Mouse (Mus musculus): ENCODE data around the gene Mcm6. TPM values are rescaled to one million over a fixed set of nuclear protein-coding genes. Genes with fewer than 3 reads are reported as not detected.

Mcm6 gene
- 138 and 155 TPM in 2 replicates for polyA plus RNA-seq (2014; fragmentation: Nextera tagmentation; extraction: Ambion mirVana)

DNA sequence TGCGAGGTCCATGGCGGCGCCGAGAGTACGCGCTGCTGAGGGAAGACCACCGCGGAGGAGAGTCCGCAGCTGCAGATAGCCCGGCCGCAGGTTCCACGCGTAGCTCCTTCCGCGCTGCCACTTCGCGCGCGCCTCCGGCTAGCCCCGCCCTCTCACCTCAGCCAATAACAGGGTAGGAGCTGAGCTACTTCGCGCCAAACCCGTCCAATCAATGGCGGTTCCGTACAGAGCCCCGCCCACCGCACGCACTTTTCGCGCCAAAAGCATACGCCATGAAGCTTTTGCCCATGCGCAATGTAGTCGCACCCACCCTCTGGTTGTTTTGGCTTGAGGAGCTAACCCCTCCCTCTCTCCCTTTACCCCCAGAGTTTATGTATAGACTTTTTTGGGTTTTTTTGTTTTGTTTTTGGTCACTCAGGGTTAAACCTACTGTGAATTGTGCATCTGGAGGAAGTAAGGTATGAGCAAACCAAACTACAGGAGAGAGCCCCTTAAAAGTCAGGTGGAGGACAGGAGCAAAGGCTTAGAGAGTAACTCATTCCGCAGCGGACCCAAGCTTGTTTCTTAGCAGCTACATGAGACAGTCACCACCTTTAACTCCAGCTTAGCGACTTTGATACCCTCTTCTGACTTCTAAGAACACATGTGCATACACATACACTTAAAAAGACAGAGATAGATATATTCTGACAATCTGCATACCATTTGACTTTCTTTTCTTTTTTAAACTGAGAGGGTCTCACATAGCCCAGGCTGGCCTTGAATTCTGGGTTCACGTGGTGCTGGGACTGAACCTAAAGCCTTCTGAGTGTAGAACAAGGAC lies at the start of gene Mcm6:
TSS of gene Mcm6 (minus strand) at position 111 of the 823 bp plus-strand sequence.
- H3K4me3 ChIP-seq (ENCODE audit: control insufficient read depth in 1 of 2, insufficient read depth in 1 of 2, low read depth in 1 of 2, low read length in 2 of 2) = peak within 1 kb of the TSS; percentile 70 to 78
- no peaks in the 10 kb centered on the region for H3K27me3 ChIP-seq (ENCODE audit: control insufficient read depth, insufficient read depth, low read length)
- H3K9ac ChIP-seq (ENCODE audit: low read length) = peak within 1 kb of the TSS; percentile 85
- H3K4me2 ChIP-seq (ENCODE audit: low read length) = peak within 1 kb of the TSS; percentile 68
- peaks cover 53% of the 10 kb centered on the region for H3K36me3 ChIP-seq (ENCODE audit: control insufficient read depth, insufficient read depth, low read length)
- peaks cover 2 to 30% of the 10 kb centered on the region in 2 experiments; a peak in 2 of 4 replicates for H3K4me1 ChIP-seq (ENCODE audit: control insufficient read depth in 2 of 2, insufficient read depth in 2 of 2, low read length in 2 of 2)
- H3K27ac ChIP-seq (replicated peaks in 1 of 2; ENCODE audit: control insufficient read depth in 1 of 2, insufficient read depth in 1 of 2, low read depth in 2 of 2, low read length in 2 of 2) = peak within 1 kb of the TSS; percentile 94
- WGBS = 3% methylated on average over 36 of the region's 38 CpGs
- H3K9me3 ChIP-seq (ENCODE audit: control insufficient read depth, low read length) = no peaks in the 10 kb centered on the region
- ATAC-seq (ENCODE audit: insufficient number of reproducible peaks, insufficient read depth, low FRiP score, low read depth) = peak; percentile 98

DNA sequence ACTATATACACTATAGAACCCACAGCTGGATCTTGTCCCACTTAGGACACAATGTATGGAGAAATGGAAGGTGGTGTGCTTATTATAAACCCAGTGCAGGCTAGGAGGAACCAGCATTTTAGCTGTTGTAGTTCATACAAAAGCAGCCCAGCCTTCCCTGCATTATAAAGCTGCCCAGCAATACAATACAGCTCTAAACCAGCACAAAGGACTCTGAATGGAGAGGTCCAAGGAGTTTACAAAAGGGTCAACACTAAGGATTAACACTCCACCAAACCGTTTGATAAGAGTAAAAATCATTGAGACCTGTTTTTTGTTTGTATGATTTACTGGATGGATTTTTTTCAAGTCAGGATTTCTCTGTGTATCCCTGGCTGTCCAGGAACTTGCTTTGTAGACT lies 47.4 kb upstream of the Mcm6 start:
- Histone ChIP-seq H3K4me1 (ENCODE audit: control insufficient read depth in 2 of 2, insufficient read depth in 2 of 2, low read length in 2 of 2) (no peaks in the 10 kb centered on the region), H3K27ac (replicated peaks in 1 of 2; ENCODE audit: control insufficient read depth in 1 of 2, insufficient read depth in 1 of 2, low read depth in 2 of 2, low read length in 2 of 2) (no peak overlapping the region), H3K9ac (ENCODE audit: low read length) (no peak overlapping the region), H3K36me3 (ENCODE audit: control insufficient read depth, insufficient read depth, low read length) (peaks cover 57% of the 10 kb centered on the region), H3K9me3 (ENCODE audit: control insufficient read depth, low read length) (no peaks in the 10 kb centered on the region), H3K4me3 (ENCODE audit: control insufficient read depth in 1 of 2, insufficient read depth in 1 of 2, low read depth in 1 of 2, low read length in 2 of 2) (no peak overlapping the region), H3K4me2 (ENCODE audit: low read length) (no peak overlapping the region), H3K27me3 (ENCODE audit: control insufficient read depth, insufficient read depth, low read length) (no peaks in the 10 kb centered on the region)
- WGBS = 66% methylated on average over 1 of the region's 1 CpGs
- ATAC-seq (ENCODE audit: insufficient number of reproducible peaks, insufficient read depth, low FRiP score, low read depth) = no peak

DNA sequence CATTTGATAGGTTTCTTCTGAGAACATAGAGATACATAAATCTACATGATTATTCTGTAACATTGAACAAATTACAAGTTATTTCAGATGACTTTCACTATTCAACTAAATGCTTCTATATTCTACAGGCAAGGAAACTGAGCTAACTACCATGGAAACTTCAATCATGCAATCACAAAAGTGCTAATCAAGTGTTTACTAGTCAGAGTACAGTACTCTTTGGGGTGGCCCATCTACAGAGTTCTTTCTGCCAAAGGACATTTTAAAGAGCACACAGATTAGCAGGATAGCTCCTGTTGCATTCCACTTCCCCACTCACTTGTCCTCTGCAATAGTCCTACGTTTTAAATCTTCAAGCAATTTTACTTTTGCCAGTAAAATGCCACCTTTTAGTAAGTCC lies 46.2 kb upstream of the Mcm6 start:
- Histone ChIP-seq H3K4me2 (ENCODE audit: low read length) (no peak overlapping the region), H3K27ac (replicated peaks in 1 of 2; ENCODE audit: control insufficient read depth in 1 of 2, insufficient read depth in 1 of 2, low read depth in 2 of 2, low read length in 2 of 2) (no peak overlapping the region), H3K9ac (ENCODE audit: low read length) (no peak overlapping the region), H3K9me3 (ENCODE audit: control insufficient read depth, low read length) (no peaks in the 10 kb centered on the region), H3K4me3 (ENCODE audit: control insufficient read depth in 1 of 2, insufficient read depth in 1 of 2, low read depth in 1 of 2, low read length in 2 of 2) (no peak overlapping the region), H3K36me3 (ENCODE audit: control insufficient read depth, insufficient read depth, low read length) (peaks cover 64% of the 10 kb centered on the region), H3K4me1 (ENCODE audit: control insufficient read depth in 2 of 2, insufficient read depth in 2 of 2, low read length in 2 of 2) (no peaks in the 10 kb centered on the region), H3K27me3 (ENCODE audit: control insufficient read depth, insufficient read depth, low read length) (no peaks in the 10 kb centered on the region)
- no peak for ATAC-seq (ENCODE audit: insufficient number of reproducible peaks, insufficient read depth, low FRiP score, low read depth)
- 68% methylated on average over 1 of the region's 1 CpGs for WGBS

DNA sequence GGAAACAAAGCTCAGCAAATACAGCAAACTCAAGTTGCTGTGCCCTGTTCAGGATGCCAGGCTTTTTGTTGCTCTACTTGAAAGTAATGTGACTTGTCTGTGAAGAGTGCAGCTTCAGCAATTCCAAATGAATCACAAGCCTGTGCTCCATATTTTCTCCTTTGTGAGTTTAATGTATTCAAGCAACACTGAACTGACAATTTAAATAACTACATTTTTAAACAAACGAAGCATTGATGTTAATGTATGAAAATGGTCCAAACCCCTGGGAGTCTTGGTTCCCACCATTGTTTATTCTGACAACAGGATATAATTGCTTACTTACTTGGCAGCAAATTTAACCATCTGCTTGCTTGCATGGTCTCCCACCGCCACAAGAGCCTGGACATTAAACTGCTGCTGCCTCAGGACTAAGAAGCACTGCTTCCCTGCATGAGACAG lies 45.6 kb upstream of the Mcm6 start:
- Histone ChIP-seq H3K9me3 (ENCODE audit: control insufficient read depth, low read length) (no peaks in the 10 kb centered on the region), H3K36me3 (ENCODE audit: control insufficient read depth, insufficient read depth, low read length) (peaks cover 64% of the 10 kb centered on the region), H3K27me3 (ENCODE audit: control insufficient read depth, insufficient read depth, low read length) (no peaks in the 10 kb centered on the region), H3K4me2 (ENCODE audit: low read length) (no peak overlapping the region), H3K9ac (ENCODE audit: low read length) (no peak overlapping the region), H3K27ac (replicated peaks in 1 of 2; ENCODE audit: control insufficient read depth in 1 of 2, insufficient read depth in 1 of 2, low read depth in 2 of 2, low read length in 2 of 2) (no peak overlapping the region), H3K4me1 (ENCODE audit: control insufficient read depth in 2 of 2, insufficient read depth in 2 of 2, low read length in 2 of 2) (no peaks in the 10 kb centered on the region), H3K4me3 (ENCODE audit: control insufficient read depth in 1 of 2, insufficient read depth in 1 of 2, low read depth in 1 of 2, low read length in 2 of 2) (no peak overlapping the region)
- 78% methylated on average over 2 of the region's 2 CpGs for WGBS
- ATAC-seq (ENCODE audit: insufficient number of reproducible peaks, insufficient read depth, low FRiP score, low read depth) = no peak

DNA sequence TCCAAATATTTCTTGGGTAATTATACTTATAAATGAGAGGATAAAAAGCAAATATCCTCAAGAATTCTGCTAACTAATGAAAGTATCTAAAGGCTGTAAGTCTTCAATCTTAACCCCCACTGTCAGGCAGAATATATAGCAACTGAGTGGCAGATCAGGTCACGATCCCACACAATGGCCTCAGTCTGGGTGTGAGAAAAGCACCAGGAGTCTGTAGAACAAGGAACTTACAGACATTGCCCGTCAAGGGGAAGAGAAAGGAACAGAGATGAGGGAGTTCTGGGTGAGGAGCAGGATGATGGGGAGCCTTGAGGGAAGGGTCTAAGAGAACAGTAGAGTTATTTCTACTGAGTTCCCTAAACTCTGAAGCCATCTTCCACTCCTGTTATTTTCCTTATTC lies 41.5 kb upstream of the Mcm6 start:
- H3K9ac ChIP-seq (ENCODE audit: low read length) = no peak overlapping the region
- H3K4me2 ChIP-seq (ENCODE audit: low read length) = no peak overlapping the region
- H3K9me3 ChIP-seq (ENCODE audit: control insufficient read depth, low read length) = no peaks in the 10 kb centered on the region
- no peak for ATAC-seq (ENCODE audit: insufficient number of reproducible peaks, insufficient read depth, low FRiP score, low read depth)
- H3K27me3 ChIP-seq (ENCODE audit: control insufficient read depth, insufficient read depth, low read length) = no peaks in the 10 kb centered on the region
- 79% methylated on average over 2 of the region's 2 CpGs for WGBS
- H3K36me3 ChIP-seq (ENCODE audit: control insufficient read depth, insufficient read depth, low read length) = peaks cover 69% of the 10 kb centered on the region
- H3K27ac ChIP-seq (replicated peaks in 1 of 2; ENCODE audit: control insufficient read depth in 1 of 2, insufficient read depth in 1 of 2, low read depth in 2 of 2, low read length in 2 of 2) = no peak overlapping the region
- H3K4me3 ChIP-seq (ENCODE audit: control insufficient read depth in 1 of 2, insufficient read depth in 1 of 2, low read depth in 1 of 2, low read length in 2 of 2) = no peak overlapping the region
- H3K4me1 ChIP-seq (ENCODE audit: control insufficient read depth in 2 of 2, insufficient read depth in 2 of 2, low read length in 2 of 2) = no peaks in the 10 kb centered on the region

DNA sequence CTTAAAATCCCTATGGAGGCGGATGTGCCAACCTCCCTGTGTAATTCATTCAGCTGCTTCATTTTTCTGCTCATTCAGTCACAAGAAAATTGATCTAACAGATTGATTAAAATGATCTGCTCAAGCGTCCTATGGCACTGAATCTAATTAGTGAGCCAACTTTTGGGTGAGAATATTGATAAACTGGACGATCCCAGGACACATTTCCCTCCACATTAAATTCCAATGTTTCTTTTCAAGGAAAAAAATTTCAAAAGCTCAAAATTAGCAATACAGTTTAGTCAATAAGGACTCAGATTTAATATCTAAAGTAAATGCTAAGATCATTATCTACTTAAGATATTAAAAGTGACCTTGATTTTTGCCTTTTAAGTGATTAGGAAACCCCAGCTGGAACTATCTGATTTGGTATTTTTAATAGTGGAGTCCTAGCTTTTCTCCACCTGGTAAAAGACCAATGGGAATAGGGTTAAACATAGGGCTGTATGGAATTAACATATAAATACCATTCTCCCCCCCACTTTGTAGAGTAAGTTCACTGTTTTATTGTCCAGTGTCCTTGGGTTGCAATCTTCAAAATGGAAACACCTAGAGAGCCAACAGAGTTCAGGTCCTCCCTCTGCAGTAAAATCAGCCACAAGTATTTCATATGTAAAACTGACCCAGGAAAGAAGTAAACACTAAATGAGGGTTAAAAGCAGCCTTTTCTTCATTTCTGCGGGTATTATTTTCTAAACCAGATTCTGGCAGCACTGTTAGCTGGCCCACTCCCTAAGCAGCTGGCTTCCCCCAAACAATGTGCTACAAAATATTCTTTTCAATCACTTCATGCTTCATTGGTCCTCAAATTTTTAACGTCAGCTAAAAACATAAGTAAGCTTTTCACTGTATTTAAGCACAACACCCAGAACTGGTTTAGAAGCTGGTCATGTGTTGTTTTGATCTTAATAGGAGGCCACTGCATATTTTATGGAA lies 40.8 kb upstream of the Mcm6 start:
- Histone ChIP-seq H3K4me3 (ENCODE audit: control insufficient read depth in 1 of 2, insufficient read depth in 1 of 2, low read depth in 1 of 2, low read length in 2 of 2) (no peak overlapping the region), H3K27me3 (ENCODE audit: control insufficient read depth, insufficient read depth, low read length) (no peaks in the 10 kb centered on the region), H3K9ac (ENCODE audit: low read length) (no peak overlapping the region), H3K4me1 (ENCODE audit: control insufficient read depth in 2 of 2, insufficient read depth in 2 of 2, low read length in 2 of 2) (no peaks in the 10 kb centered on the region), H3K27ac (replicated peaks in 1 of 2; ENCODE audit: control insufficient read depth in 1 of 2, insufficient read depth in 1 of 2, low read depth in 2 of 2, low read length in 2 of 2) (no peak overlapping the region), H3K36me3 (ENCODE audit: control insufficient read depth, insufficient read depth, low read length) (peaks cover 71% of the 10 kb centered on the region), H3K9me3 (ENCODE audit: control insufficient read depth, low read length) (no peaks in the 10 kb centered on the region), H3K4me2 (ENCODE audit: low read length) (no peak overlapping the region)
- 81% methylated on average over 5 of the region's 5 CpGs for WGBS
- no peak for ATAC-seq (ENCODE audit: insufficient number of reproducible peaks, insufficient read depth, low FRiP score, low read depth)

DNA sequence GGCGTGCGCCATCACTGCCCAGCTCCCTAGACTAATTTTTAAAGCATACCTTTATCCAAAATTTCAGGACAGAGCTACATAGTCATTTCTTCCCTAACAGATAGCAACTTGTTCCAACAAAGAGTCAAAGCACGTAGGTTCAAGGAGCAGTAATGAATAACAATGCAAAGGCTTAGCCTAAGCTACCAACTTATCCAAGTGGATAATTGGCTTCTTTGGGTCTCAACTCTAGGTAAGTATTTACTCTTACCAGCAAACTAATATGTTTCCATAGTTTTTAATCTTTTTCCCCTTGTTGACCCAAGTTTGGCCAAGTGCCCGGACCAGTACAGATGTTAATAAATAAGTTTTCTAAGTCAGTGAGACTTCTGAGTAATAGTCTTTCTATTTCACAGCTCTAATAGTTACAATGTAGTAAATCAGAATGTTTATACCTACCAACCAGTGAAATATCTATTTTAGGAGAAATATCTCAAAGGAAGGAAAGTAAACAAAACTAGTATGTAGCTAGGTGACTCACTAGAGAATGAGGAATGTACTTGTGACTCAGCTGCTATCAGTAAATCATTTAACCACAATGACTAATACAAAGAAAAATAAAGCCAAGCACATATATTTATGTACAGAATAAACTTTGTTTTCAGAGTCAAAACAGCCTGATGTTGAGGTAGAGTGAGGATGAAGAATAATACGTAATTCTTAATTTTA lies 39.4 kb upstream of the Mcm6 start:
- WGBS = 93% methylated on average over 5 of the region's 5 CpGs
- Histone ChIP-seq H3K9me3 (ENCODE audit: control insufficient read depth, low read length) (no peaks in the 10 kb centered on the region), H3K36me3 (ENCODE audit: control insufficient read depth, insufficient read depth, low read length) (peaks cover 66% of the 10 kb centered on the region)

More for the DNA sequence above, 39.4 kb upstream of the Mcm6 start:
- Histone ChIP-seq H3K4me2 (ENCODE audit: low read length) (no peak overlapping the region), H3K27ac (replicated peaks in 1 of 2; ENCODE audit: control insufficient read depth in 1 of 2, insufficient read depth in 1 of 2, low read depth in 2 of 2, low read length in 2 of 2) (no peak overlapping the region), H3K4me3 (ENCODE audit: control insufficient read depth in 1 of 2, insufficient read depth in 1 of 2, low read depth in 1 of 2, low read length in 2 of 2) (no peak overlapping the region), H3K27me3 (ENCODE audit: control insufficient read depth, insufficient read depth, low read length) (no peaks in the 10 kb centered on the region), H3K4me1 (ENCODE audit: control insufficient read depth in 2 of 2, insufficient read depth in 2 of 2, low read length in 2 of 2) (no peaks in the 10 kb centered on the region), H3K9ac (ENCODE audit: low read length) (no peak overlapping the region)
- no peak for ATAC-seq (ENCODE audit: insufficient number of reproducible peaks, insufficient read depth, low FRiP score, low read depth)
